Mouse (Mus musculus) ES-Bruce4 (cell line): ENCODE results near the gene Antxr2.

Experiments
- CTCF ChIP-seq: IDR thresholded peaks from one replicate; pipeline ENCODE4 v1.8.1; 2011; ENCODE audit warnings: low read depth, low read length
- POLR2A ChIP-seq: IDR thresholded peaks from one replicate; pipeline ENCODE4 v1.8.1; 2011; ENCODE audit warnings: low read length; ENCODE audit not compliant: insufficient read depth

DNA sequence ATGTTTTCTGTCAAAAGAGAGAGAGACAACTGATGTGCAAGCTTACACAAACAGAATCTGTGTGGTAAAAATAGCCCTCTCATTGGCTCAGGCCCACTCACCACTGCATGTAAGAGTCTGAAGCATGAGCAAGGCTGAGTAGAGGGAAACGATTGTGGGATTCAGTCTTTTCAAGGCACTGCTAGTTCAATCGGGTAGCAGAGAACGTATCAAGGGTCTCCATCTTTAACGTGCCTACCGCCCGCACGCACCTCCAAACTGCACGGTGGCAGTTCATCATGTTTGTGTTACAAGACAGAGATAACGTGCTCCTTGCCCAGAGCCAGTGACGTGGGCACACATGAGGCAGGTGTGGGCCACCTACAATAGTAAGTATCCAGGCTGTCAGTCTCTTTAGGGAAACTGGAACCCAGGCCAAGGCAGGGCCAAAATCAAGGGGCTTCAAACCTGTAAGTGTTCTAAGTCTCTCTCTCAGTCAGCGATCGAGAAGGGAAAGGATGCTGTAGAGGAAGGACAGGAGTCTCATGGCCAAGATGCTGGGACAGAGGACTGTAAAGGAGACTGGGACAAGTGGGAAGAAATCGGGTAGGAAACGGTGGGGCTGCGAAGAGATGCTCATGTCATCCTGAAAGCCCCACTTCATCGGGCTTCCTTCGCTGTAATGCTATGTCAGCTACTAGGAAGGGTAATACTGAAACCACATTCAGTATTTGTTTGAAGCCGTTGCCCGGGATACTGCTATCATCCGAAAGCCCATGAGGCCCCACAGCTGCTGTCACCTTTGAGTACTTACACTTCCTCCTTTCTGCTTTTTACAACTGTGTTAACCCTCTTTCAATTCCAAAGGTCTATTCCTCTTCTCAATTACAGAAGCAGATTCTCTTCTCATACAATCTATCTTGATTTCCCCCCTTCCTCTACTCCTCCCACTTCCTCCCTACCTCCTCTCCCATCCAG, 14.3 kb downstream of the Antxr2 start:
- TF ChIP-seq CTCF (no peak), POLR2A (no peak)
